In the genomic region with DNA sequence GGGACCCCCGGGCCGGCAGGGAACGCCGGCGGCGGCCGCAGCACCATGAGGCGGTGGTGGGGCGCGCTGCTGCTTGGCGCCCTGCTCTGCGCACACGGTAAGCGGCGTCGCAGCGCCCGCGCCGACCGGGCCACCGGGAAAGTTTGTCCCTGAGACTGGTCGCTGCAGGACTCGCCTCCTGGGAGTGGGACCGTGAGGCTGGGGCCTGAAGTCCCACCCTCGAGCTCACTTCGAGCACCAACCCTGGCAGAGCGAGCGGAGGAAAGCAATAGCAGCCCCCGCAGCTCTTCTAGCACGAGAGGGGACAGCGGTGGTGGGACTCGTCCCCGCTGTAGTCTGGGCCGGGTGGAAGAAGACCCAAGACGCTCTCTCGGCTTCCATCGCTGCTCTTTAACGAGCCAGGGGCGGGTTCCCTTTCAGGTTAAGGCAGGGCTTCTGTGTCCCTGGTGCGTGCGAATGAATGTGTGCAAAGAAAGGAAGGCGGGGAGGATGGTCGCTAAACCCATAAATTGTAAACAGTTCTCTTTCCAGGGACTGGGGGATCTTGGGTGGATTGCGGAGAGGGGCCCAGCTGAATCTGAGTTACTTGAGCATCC, we compare ENCODE assay signal across 8 mouse cellular contexts. TPM values are rescaled to one million over a fixed set of nuclear protein-coding genes. Genes with fewer than 3 reads are reported as not detected.
DNase-seq lines count a peak whose midpoint lies in the region; ATAC-seq and TF ChIP-seq lines count a peak whose summit lies in the region.

No protein-coding gene starts in this region.

- no peak for TF ChIP-seq CTCF in small intestine, adult 2 months (IDR thresholded peaks at IDR 0.05; ENCODE audit: extremely low read depth, insufficient read length, insufficient replicate concordance, low read depth, low read length)

- H3K9me3 ChIP-seq in hindbrain, embryonic 11.5 days (ENCODE audit: control insufficient read depth, low read length): no peaks in the 10 kb centered on the region
- no peaks in the 10 kb centered on the region for H3K9me3 ChIP-seq in liver, embryonic 16.5 days (replicated peaks; ENCODE audit: control insufficient read depth, low read length)

- peaks cover 8% of the 10 kb centered on the region; the same call in 1 of the 2 replicates for H3K4me1 ChIP-seq in hindbrain, embryonic 11.5 days (replicated peaks; ENCODE audit: control insufficient read depth, insufficient read depth, low read length)
- H3K4me1 ChIP-seq in liver, embryonic 16.5 days (ENCODE audit: control insufficient read depth, low read depth, low read length): peaks cover 11% of the 10 kb centered on the region
- peaks cover 15% of the 10 kb centered on the region for H3K4me1 ChIP-seq in small intestine, adult 2 months (ENCODE audit: control insufficient read depth, insufficient read depth, insufficient read length, low read length)

- no peak for DNase-seq in frontal cortex, postnatal 25 days (ENCODE audit: low spot score in 2 of 2)
- peak; percentile 25 to 33 for DNase-seq in B cell, adult 2 months
- DNase-seq in embryo, embryonic 10 days (ENCODE audit: low spot score): peak; percentile 65
- peak; percentile 72 for DNase-seq in hindbrain, embryonic 11.5 days (ENCODE audit: low spot score)
- DNase-seq in left cerebral cortex, postnatal 36 days (ENCODE audit: low spot score in 2 of 2): no peak

- TF ChIP-seq POLR2A in small intestine, adult 2 months (IDR thresholded peaks at IDR 0.05; ENCODE audit: low read depth, low read length): no peak

- ATAC-seq in frontal cortex, adult (ENCODE audit: low TSS enrichment): 0 out of 2 replicates have a peak, but pooled peaks have one; percentile 8
- peak; percentile 59 for ATAC-seq in hindbrain, embryonic 11.5 days (ENCODE audit: low FRiP score)
- ATAC-seq in liver, embryonic 16.5 days (ENCODE audit: low read depth): peak; percentile 28

- no peaks in the 10 kb centered on the region; the same call in 1 of the 2 replicates for H3K27me3 ChIP-seq in hindbrain, embryonic 11.5 days (ENCODE audit: control insufficient read depth, insufficient read depth, low read length)
- H3K27me3 ChIP-seq in liver, embryonic 16.5 days (ENCODE audit: control insufficient read depth, insufficient read depth, low read depth, low read length): peaks cover 51% of the 10 kb centered on the region
- no peaks in the 10 kb centered on the region for H3K27me3 ChIP-seq in small intestine, adult 2 months (ENCODE audit: control insufficient read depth, insufficient read depth, low read length)

- no peaks in the 10 kb centered on the region for H3K36me3 ChIP-seq in hindbrain, embryonic 11.5 days (ENCODE audit: control insufficient read depth, insufficient read depth, low read length)
- H3K36me3 ChIP-seq in liver, embryonic 16.5 days (ENCODE audit: control insufficient read depth, insufficient read depth): no peaks in the 10 kb centered on the region
- no peaks in the 10 kb centered on the region for H3K36me3 ChIP-seq in small intestine, adult 2 months (ENCODE audit: control insufficient read depth, insufficient read depth, low read length)

- intact Hi-C loops in left cerebral cortex, postnatal 36 days (cut with DNase I): no loop called here

- peak overlapping the region; percentile 96 for H3K4me2 ChIP-seq in hindbrain, embryonic 11.5 days (replicated peaks; ENCODE audit: low read depth, low read length)
- peak overlapping the region; percentile 72 for H3K4me2 ChIP-seq in liver, embryonic 16.5 days (ENCODE audit: low read depth, low read length)

- peak overlapping the region; percentile 82 for H3K27ac ChIP-seq in hindbrain, embryonic 11.5 days (ENCODE audit: low read depth, low read length)
- H3K27ac ChIP-seq in liver, embryonic 16.5 days (ENCODE audit: low read length): peak overlapping the region; percentile 74
- peak overlapping the region; percentile 74 for H3K27ac ChIP-seq in small intestine, adult 2 months (ENCODE audit: insufficient read depth, low read depth, low read length)

- peak overlapping the region; percentile 74 for H3K4me3 ChIP-seq in hindbrain, embryonic 11.5 days (ENCODE audit: low read depth, low read length)
- H3K4me3 ChIP-seq in liver, embryonic 16.5 days (ENCODE audit: low read depth, low read length): peak overlapping the region; percentile 61
- peak overlapping the region; percentile 82 for H3K4me3 ChIP-seq in small intestine, adult 2 months (ENCODE audit: low read depth, low read length)

- under 1% methylated on average over 45 of the region's 45 CpGs for WGBS in hindbrain, embryonic 11.5 days
- under 1% methylated on average over 45 of the region's 45 CpGs for WGBS in liver, embryonic 16.5 days (ENCODE audit: insufficient replicate concordance)
- WGBS in small intestine, adult 2 months: under 1% methylated on average over 45 of the region's 45 CpGs

- H3K9ac ChIP-seq in hindbrain, embryonic 11.5 days (ENCODE audit: low read depth, low read length): peak overlapping the region; percentile 89
- H3K9ac ChIP-seq in liver, embryonic 16.5 days (ENCODE audit: low read depth, low read length): peak overlapping the region; percentile 61

RNA-seq across cellular contexts. Expression of gene Lrp4, which starts 0.4 kb away (rescaled TPM):
- 5.9 TPM in 2 replicates for polyA plus RNA-seq in hindbrain, embryonic 11.5 days (2014; fragmentation: Nextera tagmentation; extraction: Ambion mirVana)
- polyA plus RNA-seq in liver, embryonic 16.5 days (2015; fragmentation: Nextera tagmentation; extraction: Ambion mirVana): 1.4 and 1.7 TPM in 2 replicates
- 6.4 and 12.0 TPM in 2 replicates for polyA plus RNA-seq in small intestine, adult 2 months (2012; rRNA removed)
- total RNA-seq in left cerebral cortex, postnatal 36 days (2021): 10 to 100 TPM; 24.7 to 29.6 TPM

RNA-seq across cellular contexts. Expression of gene 1110051M20Rik, which starts 13.2 kb away (rescaled TPM):
- 102 and 104 TPM in 2 replicates for polyA plus RNA-seq in hindbrain, embryonic 11.5 days (2014; fragmentation: Nextera tagmentation; extraction: Ambion mirVana)
- polyA plus RNA-seq in liver, embryonic 16.5 days (2015; fragmentation: Nextera tagmentation; extraction: Ambion mirVana): 6.0 and 6.7 TPM in 2 replicates
- 2.5 and 3.9 TPM in 2 replicates for polyA plus RNA-seq in small intestine, adult 2 months (2012; rRNA removed)
- total RNA-seq in left cerebral cortex, postnatal 36 days (2021): 100 to 1,000 TPM; 100 to 103 TPM

Comparison
In these comparisons a context has a peak if more than half of its experiments do, and no peak if none do; other contexts are left out.
1. ATAC-seq: peak in every context shown above with its lines; median percentile 59 in hindbrain, embryonic 11.5 days; 28 in liver, embryonic 16.5 days; 8 in frontal cortex, adult.
2. DNase-seq: peak in B cell, adult 2 months (2 of 2), embryo, embryonic 10 days (single experiment) and hindbrain, embryonic 11.5 days (single experiment); none in frontal cortex, postnatal 25 days (0 of 2) and left cerebral cortex, postnatal 36 days (0 of 2).
3. RNA of gene 1110051M20Rik, which starts 13.2 kb away (polyA plus RNA-seq): 102 to 104 TPM in hindbrain, embryonic 11.5 days; 6.0 to 6.7 TPM in liver, embryonic 16.5 days and 2.5 to 3.9 TPM in small intestine, adult 2 months; every median in the first group is over 10 times any median in the second.
4. Peak in every context shown above with its lines, with median percentiles within 50 percentile points of each other: H3K27ac ChIP-seq and H3K4me3 ChIP-seq.